8 mouse cellular contexts compared by ENCODE assay signal in the genomic region with DNA sequence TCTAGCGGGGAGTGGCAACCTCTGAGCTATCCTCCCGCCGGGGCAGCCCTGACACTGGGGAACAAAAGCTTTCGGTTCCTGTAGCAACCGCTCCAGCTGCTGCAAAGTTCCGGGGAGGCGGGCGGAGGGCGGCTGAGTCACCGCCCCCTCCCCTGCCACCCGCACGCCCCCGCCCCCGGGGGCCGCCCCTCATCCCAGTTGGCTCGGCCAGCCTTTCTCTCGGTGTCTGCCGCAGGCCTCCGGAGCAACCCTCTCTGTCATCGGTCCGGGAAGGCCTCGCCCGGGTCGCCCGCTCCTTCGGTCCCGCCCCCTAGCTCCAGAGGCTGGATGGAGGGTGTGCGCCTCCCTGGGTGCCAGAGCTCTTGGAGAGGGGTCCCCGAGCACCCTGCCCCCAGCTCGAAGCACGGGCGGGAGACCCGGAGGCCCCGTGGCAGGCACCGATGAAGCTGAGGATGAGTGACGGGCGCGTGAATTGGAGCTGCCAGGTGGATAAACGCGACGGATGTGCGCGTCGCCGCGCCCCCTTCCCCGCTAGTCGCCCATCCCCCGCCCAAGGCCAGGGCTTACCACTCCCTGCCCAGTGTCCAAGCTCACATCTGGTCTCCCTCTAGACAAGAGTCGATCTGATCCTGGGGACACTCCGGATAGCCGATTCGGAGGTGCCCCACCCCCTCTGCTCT. TPM values are rescaled to one million over a fixed set of nuclear protein-coding genes. Genes with fewer than 3 reads are reported as not detected.
DNase-seq lines count a peak whose midpoint lies in the region; ATAC-seq and TF ChIP-seq lines count a peak whose summit lies in the region.

No protein-coding gene starts in this region.

- H3K27ac ChIP-seq in ES-E14 (ENCODE audit: insufficient read depth, low read depth, low read length, poor library complexity, severe bottlenecking): no peak overlapping the region
- H3K27ac ChIP-seq in embryonic facial prominence, embryonic 12.5 days: no peak overlapping the region
- peak overlapping the region; percentile 66 for H3K27ac ChIP-seq in midbrain, embryonic 15.5 days

- peaks cover 56% of the 10 kb centered on the region for H3K27me3 ChIP-seq in embryonic facial prominence, embryonic 12.5 days
- H3K27me3 ChIP-seq in midbrain, embryonic 15.5 days (replicated peaks): no peaks in the 10 kb centered on the region

- H3K36me3 ChIP-seq in ES-E14 (ENCODE audit: control insufficient read depth, insufficient read depth, low read length, poor library complexity, severe bottlenecking): no peaks in the 10 kb centered on the region
- H3K36me3 ChIP-seq in embryonic facial prominence, embryonic 12.5 days: 0 out of 2 replicates have a peak, but pooled peaks cover 6% of the 10 kb centered on the region
- 0 out of 2 replicates have a peak, but pooled peaks cover 4% of the 10 kb centered on the region for H3K36me3 ChIP-seq in midbrain, embryonic 15.5 days (replicated peaks)

- ATAC-seq in embryonic facial prominence, embryonic 12.5 days (ENCODE audit: insufficient number of reproducible peaks, insufficient read depth, low FRiP score, low TSS enrichment): no peak
- ATAC-seq in midbrain, embryonic 15.5 days (replicated peaks): no peak; the same call in 1 of the 2 replicates

- H3K9ac ChIP-seq in ES-E14 (ENCODE audit: insufficient read depth, low read depth, low read length, poor library complexity, severe bottlenecking): no peak overlapping the region; the same call in 1 of the 2 replicates
- H3K9ac ChIP-seq in embryonic facial prominence, embryonic 12.5 days: peak overlapping the region; percentile 56
- peak overlapping the region; percentile 60 for H3K9ac ChIP-seq in midbrain, embryonic 15.5 days

- WGBS in embryonic facial prominence, embryonic 12.5 days: under 1% methylated on average over 52 of the region's 53 CpGs
- 1% methylated on average over 50 of the region's 53 CpGs for WGBS in midbrain, embryonic 15.5 days

- peak; percentile 61 for DNase-seq in CD4-positive helper T cell, adult 2 months (ENCODE audit: low read depth, low spot score)
- no peak for DNase-seq in ES-E14 (ENCODE audit: low read depth, low spot score)
- DNase-seq in heart, postnatal 36 days: peak; percentile 28 to 47
- DNase-seq in liver: peak; percentile 33
- DNase-seq in thymus, postnatal 10 days (ENCODE audit: low spot score in 2 of 2): peak; percentile 23 to 35
- DNase-seq in layer of hippocampus, adult 9-11 months: no peak

- H3K4me3 ChIP-seq in ES-E14 (ENCODE audit: insufficient read depth in 1 of 2, low read depth in 1 of 2, low read length in 2 of 2, poor library complexity in 1 of 2, severe bottlenecking in 1 of 2): peak overlapping the region; percentile 60 to 61
- H3K4me3 ChIP-seq in embryonic facial prominence, embryonic 12.5 days: peak overlapping the region; percentile 47
- H3K4me3 ChIP-seq in midbrain, embryonic 15.5 days: peak overlapping the region; percentile 44

- intact Hi-C loops in heart, postnatal 36 days (cut with DNase I): no loop called here

- peaks cover 5 to 24% of the 10 kb centered on the region in 2 experiments for H3K4me1 ChIP-seq in ES-E14 (ENCODE audit: control insufficient read depth in 2 of 2, insufficient read depth in 2 of 2, low read length in 2 of 2, poor library complexity in 1 of 2)
- H3K4me1 ChIP-seq in embryonic facial prominence, embryonic 12.5 days: peaks cover 54% of the 10 kb centered on the region
- H3K4me1 ChIP-seq in midbrain, embryonic 15.5 days: peaks cover 62% of the 10 kb centered on the region

- in situ Hi-C loops in ES-E14 (cut with MboI; ENCODE audit: low sequenced_read_pairs in 2 of 2, unreplicated experiment in 2 of 2): no loop called here

- H3K9me3 ChIP-seq in ES-E14 (ENCODE audit: control insufficient read depth, insufficient read depth, low read depth, low read length): no peaks in the 10 kb centered on the region
- H3K9me3 ChIP-seq in embryonic facial prominence, embryonic 12.5 days: no peaks in the 10 kb centered on the region
- H3K9me3 ChIP-seq in midbrain, embryonic 15.5 days: no peaks in the 10 kb centered on the region

- peak overlapping the region; percentile 93 for H3K4me2 ChIP-seq in embryonic facial prominence, embryonic 12.5 days (replicated peaks)
- H3K4me2 ChIP-seq in midbrain, embryonic 15.5 days: peak overlapping the region; percentile 84

TF ChIP-seq in ES-E14, 5 proteins besides CTCF, POLR2A, EP300 and RAD21:
- no peak for TF ChIP-seq ZNF384 (IDR thresholded peaks at IDR 0.05; ENCODE audit: low read depth, low read length)
- TF ChIP-seq CHD2 (IDR thresholded peaks at IDR 0.05; ENCODE audit: low read depth, low read length): no peak
- no peak for TF ChIP-seq MAFK (IDR thresholded peaks at IDR 0.05; ENCODE audit: insufficient read depth, low read depth, low read length)
- TF ChIP-seq HCFC1 (IDR thresholded peaks at IDR 0.05; ENCODE audit: borderline replicate concordance, insufficient read depth, low read length): no peak
- no peak for TF ChIP-seq ZC3H11A (IDR thresholded peaks at IDR 0.05; ENCODE audit: borderline replicate concordance, low read depth, low read length)

RNA-seq across cellular contexts. Expression of a gene that starts 3.3 kb away (rescaled TPM):
- total RNA-seq in ES-E14 (2012; rRNA removed): 19.5 and 36.2 TPM in 2 replicates
- 7.6 and 8.2 TPM in 2 replicates for polyA plus RNA-seq in embryonic facial prominence, embryonic 12.5 days (2016; fragmentation: Nextera tagmentation; extraction: Ambion mirVana)
- total RNA-seq in heart, postnatal 36 days (2021): 1 to 10 TPM; 2.1 to 2.6 TPM
- 19.4 and 23.6 TPM in 2 replicates for polyA plus RNA-seq in midbrain, embryonic 15.5 days (2015; fragmentation: Nextera tagmentation; extraction: Ambion mirVana)

RNA-seq across cellular contexts. Expression of a gene that starts 58.9 kb away (rescaled TPM):
- 0.13 and 0.21 TPM in 2 replicates for total RNA-seq in ES-E14 (2012; rRNA removed)
- polyA plus RNA-seq in embryonic facial prominence, embryonic 12.5 days (2016; fragmentation: Nextera tagmentation; extraction: Ambion mirVana): 0.06 TPM in 1 of 2 replicates, not detected in the other
- total RNA-seq in heart, postnatal 36 days (2021): not detected
- not detected in 2 replicates for polyA plus RNA-seq in midbrain, embryonic 15.5 days (2015; fragmentation: Nextera tagmentation; extraction: Ambion mirVana)

RNA-seq across cellular contexts. Expression of a gene that starts 59.7 kb away (rescaled TPM):
- 3.1 and 4.9 TPM in 2 replicates for total RNA-seq in ES-E14 (2012; rRNA removed)
- 40.3 and 46.2 TPM in 2 replicates for polyA plus RNA-seq in embryonic facial prominence, embryonic 12.5 days (2016; fragmentation: Nextera tagmentation; extraction: Ambion mirVana)
- 1 to 10 TPM; 7.4 to 8.5 TPM for total RNA-seq in heart, postnatal 36 days (2021)
- polyA plus RNA-seq in midbrain, embryonic 15.5 days (2015; fragmentation: Nextera tagmentation; extraction: Ambion mirVana): 7.8 and 12.9 TPM in 2 replicates

Comparison
In these comparisons a context has a peak if more than half of its experiments do, and no peak if none do; other contexts are left out.
1. DNase-seq: peak in CD4-positive helper T cell, adult 2 months (single experiment), heart, postnatal 36 days (2 of 2), liver (single experiment) and thymus, postnatal 10 days (2 of 2); none in ES-E14 (single experiment) and layer of hippocampus, adult 9-11 months (single experiment).
2. Peak in every context shown above with its lines, with median percentiles within 50 percentile points of each other: H3K4me3 ChIP-seq.